Mouse (Mus musculus) hindbrain, embryonic 12.5 days (tissue): ENCODE results near the gene Clpb. TPM values are rescaled to one million over a fixed set of nuclear protein-coding genes. Genes with fewer than 3 reads are reported as not detected.

Experiments
- ATAC-seq: fragments of 200-750 bp; cut with Nextera tagmentation; 2 replicates; pipeline ENCODE4 v1.8.0; 2017; ENCODE audit warnings: moderate TSS enrichment; ENCODE audit not compliant: low FRiP score
- H3K27ac ChIP-seq: fragments of 300-500 bp; sonication (generic); 2 replicates; pipeline ENCODE4 v1.5.1; 2016; ENCODE audit warnings: mild to moderate bottlenecking
- H3K27me3 ChIP-seq: fragments of 300-500 bp; sonication (generic); 2 replicates; pipeline ENCODE4 v1.6.1; 2016; ENCODE audit warnings: mild to moderate bottlenecking
- H3K36me3 ChIP-seq: fragments of 300-500 bp; sonication (generic); 2 replicates; pipeline ENCODE4 v1.6.1; 2016; ENCODE audit warnings: mild to moderate bottlenecking
- H3K4me1 ChIP-seq: fragments of 300-500 bp; sonication (generic); 2 replicates; pipeline ENCODE4 v1.6.1; 2016
- H3K4me2 ChIP-seq: fragments of 300-500 bp; sonication (generic); replicated peaks from 2 replicates; pipeline ENCODE4 v1.6.1; 2016; ENCODE audit warnings: mild to moderate bottlenecking
- H3K4me3 ChIP-seq: fragments of 300-500 bp; sonication (generic); 2 replicates; pipeline ENCODE4 v1.5.1; 2016; ENCODE audit warnings: mild to moderate bottlenecking
- H3K9ac ChIP-seq: fragments of 300-500 bp; sonication (generic); 2 replicates; pipeline ENCODE4 v1.6.1; 2016; ENCODE audit warnings: mild to moderate bottlenecking, moderate library complexity
- H3K9me3 ChIP-seq: fragments of 300-500 bp; sonication (generic); replicated peaks from 2 replicates; pipeline ENCODE4 v1.6.1; 2016; ENCODE audit warnings: mild to moderate bottlenecking
- WGBS: fragments of 180-500 bp; shearing (Covaris S2); methylation state at CpG from one replicate; pipeline ENCODE4 v1.1.7; 2016; 5-methylcytosine and 5-hydroxymethylcytosine counted together
- polyA plus RNA-seq: library from polyadenylated mRNA; unstranded; fragments of >200 nt; fragmentation: Nextera tagmentation; extraction: Ambion mirVana; gene quantifications from 2 replicates; pipeline ENCODE4 v1.2.1, GENCODE M21; 2016

The Clpb gene
- polyA plus RNA-seq, 1 experiment from 2014 or later = 38.4 TPM

DNA sequence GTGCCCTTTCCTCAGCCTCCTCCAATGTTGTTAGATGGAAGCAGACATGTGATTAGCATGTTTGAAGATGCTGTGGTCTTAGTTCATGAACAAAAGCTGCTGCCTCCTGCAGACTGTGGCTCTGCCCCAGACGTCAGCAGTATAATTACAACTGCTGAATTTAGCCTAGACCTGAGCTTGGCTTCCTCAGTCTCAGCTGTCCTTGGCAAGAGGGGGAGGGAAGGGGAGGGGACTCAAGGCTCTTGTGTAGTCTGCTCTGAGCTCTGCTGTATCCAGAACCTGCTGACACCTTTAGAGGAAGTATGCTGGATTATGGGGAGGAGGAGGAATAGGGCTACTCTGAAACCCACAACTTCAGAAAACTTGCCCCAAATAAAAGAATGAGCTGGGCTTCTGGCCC lies 76.2 kb downstream of the Clpb start:
- ATAC-seq = no peak
- Histone ChIP-seq H3K4me2 (no peak overlapping the region), H3K9ac (no peak overlapping the region)

DNA sequence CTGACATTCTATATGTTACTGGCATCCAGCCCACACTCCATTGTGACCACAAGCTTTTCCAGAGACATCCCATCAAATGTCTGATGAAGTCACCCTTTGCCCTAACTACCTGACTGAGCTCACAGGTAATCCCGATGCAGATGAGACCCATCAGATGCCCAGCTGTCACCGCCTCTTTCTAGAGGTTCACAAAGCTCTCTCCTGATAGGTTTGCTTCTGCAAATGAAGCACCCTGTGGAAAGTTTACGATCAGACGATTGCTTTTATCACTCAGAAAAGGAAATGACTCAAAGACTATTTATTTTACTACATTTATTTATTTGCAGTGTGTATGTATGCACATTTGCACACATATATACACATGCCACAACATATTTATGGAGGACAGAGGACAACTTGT lies 80.1 kb downstream of the Clpb start:
- H3K4me3 ChIP-seq = no peak overlapping the region
- WGBS = 88% methylated on average over 4 of the region's 4 CpGs
- H3K4me2 ChIP-seq = no peak overlapping the region
- H3K9me3 ChIP-seq = no peaks in the 10 kb centered on the region
- H3K27me3 ChIP-seq = no peaks in the 10 kb centered on the region
- no peaks in the 10 kb centered on the region for H3K36me3 ChIP-seq
- peaks cover 18% of the 10 kb centered on the region for H3K4me1 ChIP-seq
- no peak overlapping the region for H3K27ac ChIP-seq
- no peak overlapping the region for H3K9ac ChIP-seq
- no peak for ATAC-seq

More for the DNA sequence above, 76.2 kb downstream of the Clpb start:
- H3K4me1 ChIP-seq = peaks cover 17% of the 10 kb centered on the region
- 12% methylated on average over 1 of the region's 1 CpGs for WGBS
- H3K9me3 ChIP-seq = no peaks in the 10 kb centered on the region
- H3K27ac ChIP-seq = no peak overlapping the region
- H3K4me3 ChIP-seq = no peak overlapping the region
- no peaks in the 10 kb centered on the region for H3K36me3 ChIP-seq
- no peaks in the 10 kb centered on the region for H3K27me3 ChIP-seq

DNA sequence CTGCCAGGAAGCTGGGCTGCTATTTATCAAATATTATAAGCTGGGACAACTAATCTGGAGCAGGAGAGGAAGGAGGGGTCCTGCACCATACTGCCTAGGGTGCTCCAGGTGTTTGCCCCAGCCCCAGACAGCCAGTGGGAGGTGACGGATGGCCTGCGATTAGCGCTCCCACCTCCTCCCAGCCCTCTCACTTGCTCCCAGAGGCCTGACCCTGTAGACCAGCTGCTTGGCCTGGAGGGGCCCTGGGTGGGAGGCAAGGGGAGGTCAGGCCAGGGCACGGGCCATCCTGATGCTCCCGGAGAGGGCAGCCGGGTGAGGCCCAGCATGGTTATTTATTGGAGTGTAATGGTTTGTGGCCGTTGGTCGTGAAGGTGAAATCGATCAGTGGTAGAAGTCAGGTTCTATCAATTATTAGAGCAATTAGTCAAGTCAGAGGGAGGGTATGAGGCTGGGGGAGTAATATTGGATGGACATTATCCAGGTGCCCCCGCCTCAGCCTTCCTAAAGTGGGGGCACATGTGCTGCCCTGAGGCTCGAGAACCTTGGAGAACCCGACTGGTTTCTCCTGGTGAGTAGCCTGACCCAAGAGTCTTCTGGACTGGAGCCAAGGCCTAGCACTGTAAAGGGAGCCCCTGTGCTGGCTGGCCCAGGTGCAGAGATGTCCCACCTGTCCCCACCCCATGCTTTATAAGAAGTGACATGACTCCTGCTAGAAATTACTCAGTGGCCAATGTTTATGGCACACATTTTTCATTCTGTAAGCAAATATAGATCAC lies 83.3 kb downstream of the Clpb start:
- H3K36me3 ChIP-seq = no peaks in the 10 kb centered on the region
- H3K27me3 ChIP-seq = no peaks in the 10 kb centered on the region
- H3K27ac ChIP-seq = no peak overlapping the region
- no peaks in the 10 kb centered on the region for H3K9me3 ChIP-seq
- no peak overlapping the region for H3K9ac ChIP-seq
- peaks cover 6% of the 10 kb centered on the region for H3K4me1 ChIP-seq
- peak; percentile 52 for ATAC-seq
- no peak overlapping the region for H3K4me3 ChIP-seq
- H3K4me2 ChIP-seq = no peak overlapping the region
- WGBS = 67% methylated on average over 12 of the region's 12 CpGs

DNA sequence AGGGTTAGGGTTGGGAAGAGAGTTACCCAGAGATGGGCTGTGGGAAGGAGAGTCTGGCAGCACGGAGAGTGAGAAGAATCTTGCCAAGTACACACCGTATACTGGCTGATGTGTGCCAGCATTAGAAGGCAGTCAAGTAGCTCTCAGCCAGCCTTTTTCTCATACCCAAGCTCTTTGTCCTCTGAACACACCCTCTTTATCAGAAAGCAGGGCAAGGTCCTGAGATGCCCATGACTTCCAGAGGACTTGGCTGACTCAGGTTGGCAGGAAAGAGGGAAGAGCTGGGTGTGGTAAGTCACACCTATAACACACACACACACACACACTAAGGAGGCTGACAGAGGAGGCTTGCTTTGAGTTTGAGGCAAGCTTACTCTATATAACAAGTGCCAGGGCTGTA lies 86.8 kb downstream of the Clpb start:
- Histone ChIP-seq H3K4me1 (no peaks in the 10 kb centered on the region), H3K4me2 (no peak overlapping the region), H3K9me3 (no peaks in the 10 kb centered on the region), H3K9ac (no peak overlapping the region), H3K27me3 (no peaks in the 10 kb centered on the region), H3K36me3 (0 out of 2 replicates have a peak, but pooled peaks cover 6% of the 10 kb centered on the region), H3K27ac (no peak overlapping the region), H3K4me3 (no peak overlapping the region)
- 93% methylated on average over 2 of the region's 2 CpGs for WGBS
- ATAC-seq = no peak

DNA sequence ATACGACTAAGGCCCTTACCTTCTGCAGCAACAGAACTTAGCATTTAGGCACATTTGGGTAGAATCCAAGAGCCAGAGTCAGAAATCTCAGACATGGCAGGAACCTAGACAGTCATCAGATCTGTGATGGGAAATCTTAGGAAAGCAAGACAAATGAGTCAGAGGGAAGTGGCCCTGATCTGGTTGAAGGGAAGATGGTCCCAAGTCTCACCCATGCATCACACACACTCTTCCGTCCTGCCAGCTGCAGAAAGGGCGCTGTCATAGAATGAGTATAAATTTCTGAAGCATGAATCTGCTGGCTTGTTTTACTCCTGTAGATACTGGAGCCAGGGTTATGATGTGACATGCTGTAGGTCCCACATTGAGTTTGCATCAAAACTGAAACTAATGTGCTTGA lies 88.9 kb downstream of the Clpb start:
- no peak overlapping the region for H3K27ac ChIP-seq
- H3K4me2 ChIP-seq = no peak overlapping the region
- no peaks in the 10 kb centered on the region for H3K27me3 ChIP-seq
- no peaks in the 10 kb centered on the region for H3K4me1 ChIP-seq
- ATAC-seq = no peak
- H3K36me3 ChIP-seq = 0 out of 2 replicates have a peak, but pooled peaks cover 6% of the 10 kb centered on the region
- H3K9me3 ChIP-seq = no peaks in the 10 kb centered on the region
- no peak overlapping the region for H3K4me3 ChIP-seq
- H3K9ac ChIP-seq = no peak overlapping the region
- 88% methylated on average over 3 of the region's 3 CpGs for WGBS

DNA sequence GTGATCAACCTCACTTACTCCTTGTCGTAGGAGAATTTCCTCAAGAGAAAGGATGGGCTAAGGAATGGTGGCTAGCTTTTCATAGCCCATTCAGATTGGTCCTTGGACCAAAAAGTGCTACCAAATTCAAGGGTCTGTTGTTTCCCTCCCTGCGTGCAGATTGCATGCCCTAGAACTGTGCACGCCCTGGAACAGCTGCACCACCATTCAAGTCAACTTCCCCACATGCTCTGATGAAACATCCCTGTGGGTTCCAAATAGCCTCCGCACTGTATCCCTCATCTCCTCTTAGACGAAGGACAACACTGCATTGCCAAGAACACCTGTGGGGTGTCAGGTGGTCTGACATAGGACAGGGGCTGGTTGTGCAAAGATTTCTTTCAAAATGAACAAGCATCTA lies 90.1 kb downstream of the Clpb start:
- H3K27ac ChIP-seq = no peak overlapping the region
- H3K27me3 ChIP-seq = no peaks in the 10 kb centered on the region
- no peak for ATAC-seq
- 0 out of 2 replicates have a peak, but pooled peaks cover 6% of the 10 kb centered on the region for H3K36me3 ChIP-seq
- no peak overlapping the region for H3K9ac ChIP-seq
- H3K4me2 ChIP-seq = no peak overlapping the region
- WGBS = 93% methylated on average over 5 of the region's 5 CpGs
- H3K4me3 ChIP-seq = no peak overlapping the region
- H3K4me1 ChIP-seq = no peaks in the 10 kb centered on the region
- no peaks in the 10 kb centered on the region for H3K9me3 ChIP-seq

DNA sequence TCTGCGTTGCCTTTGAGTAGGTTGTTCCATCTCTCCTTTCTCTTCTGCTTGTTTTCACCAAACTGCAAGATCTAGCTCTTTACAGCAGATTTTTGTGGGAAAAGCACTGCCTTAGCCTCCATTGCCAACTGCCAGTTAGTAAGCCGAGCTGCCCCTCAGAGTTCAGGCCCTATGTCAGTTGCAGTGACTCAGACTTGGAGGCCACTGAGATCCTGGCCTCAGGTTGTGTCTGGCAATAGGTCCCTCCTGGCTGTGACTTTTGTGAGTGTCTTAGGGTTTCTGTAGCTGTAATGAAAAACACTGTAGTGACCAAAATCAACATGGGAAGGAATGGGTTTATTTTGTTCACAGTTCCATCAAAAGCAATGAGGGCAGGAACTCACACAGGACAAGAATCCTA lies 91.0 kb downstream of the Clpb start:
- no peak overlapping the region for H3K4me2 ChIP-seq
- H3K36me3 ChIP-seq = 0 out of 2 replicates have a peak, but pooled peaks cover 6% of the 10 kb centered on the region
- no peaks in the 10 kb centered on the region for H3K4me1 ChIP-seq
- no peak overlapping the region for H3K27ac ChIP-seq
- no peak for ATAC-seq
- H3K27me3 ChIP-seq = no peaks in the 10 kb centered on the region
- no peaks in the 10 kb centered on the region for H3K9me3 ChIP-seq
- WGBS = 92% methylated on average over 2 of the region's 2 CpGs
- no peak overlapping the region for H3K9ac ChIP-seq
- no peak overlapping the region for H3K4me3 ChIP-seq

DNA sequence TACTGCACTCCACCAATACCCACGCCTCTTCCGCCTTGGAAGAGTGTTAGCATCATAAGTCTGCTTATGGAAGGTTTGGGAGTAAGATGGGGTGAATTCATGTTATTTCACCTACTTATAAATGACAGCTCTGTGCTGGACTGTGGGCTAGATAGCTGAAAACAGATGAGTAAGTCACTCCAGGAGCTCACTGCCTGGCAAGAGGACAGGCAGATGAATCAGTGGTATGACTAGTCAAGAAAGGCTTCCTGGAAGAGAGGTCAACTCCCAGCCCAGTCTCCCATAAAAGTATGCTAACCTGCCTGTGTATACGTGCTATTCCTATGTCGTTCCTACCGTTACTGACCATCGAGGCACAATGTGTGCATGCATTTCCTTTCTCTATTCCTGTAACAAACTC lies 91.9 kb downstream of the Clpb start:
- H3K27ac ChIP-seq = no peak overlapping the region
- no peaks in the 10 kb centered on the region for H3K9me3 ChIP-seq
- 94% methylated on average over 6 of the region's 6 CpGs for WGBS
- no peak overlapping the region for H3K4me3 ChIP-seq
- no peaks in the 10 kb centered on the region for H3K4me1 ChIP-seq
- no peaks in the 10 kb centered on the region for H3K27me3 ChIP-seq
- no peak overlapping the region for H3K4me2 ChIP-seq
- ATAC-seq = no peak
- H3K9ac ChIP-seq = no peak overlapping the region
- H3K36me3 ChIP-seq = 0 out of 2 replicates have a peak, but pooled peaks cover 6% of the 10 kb centered on the region

DNA sequence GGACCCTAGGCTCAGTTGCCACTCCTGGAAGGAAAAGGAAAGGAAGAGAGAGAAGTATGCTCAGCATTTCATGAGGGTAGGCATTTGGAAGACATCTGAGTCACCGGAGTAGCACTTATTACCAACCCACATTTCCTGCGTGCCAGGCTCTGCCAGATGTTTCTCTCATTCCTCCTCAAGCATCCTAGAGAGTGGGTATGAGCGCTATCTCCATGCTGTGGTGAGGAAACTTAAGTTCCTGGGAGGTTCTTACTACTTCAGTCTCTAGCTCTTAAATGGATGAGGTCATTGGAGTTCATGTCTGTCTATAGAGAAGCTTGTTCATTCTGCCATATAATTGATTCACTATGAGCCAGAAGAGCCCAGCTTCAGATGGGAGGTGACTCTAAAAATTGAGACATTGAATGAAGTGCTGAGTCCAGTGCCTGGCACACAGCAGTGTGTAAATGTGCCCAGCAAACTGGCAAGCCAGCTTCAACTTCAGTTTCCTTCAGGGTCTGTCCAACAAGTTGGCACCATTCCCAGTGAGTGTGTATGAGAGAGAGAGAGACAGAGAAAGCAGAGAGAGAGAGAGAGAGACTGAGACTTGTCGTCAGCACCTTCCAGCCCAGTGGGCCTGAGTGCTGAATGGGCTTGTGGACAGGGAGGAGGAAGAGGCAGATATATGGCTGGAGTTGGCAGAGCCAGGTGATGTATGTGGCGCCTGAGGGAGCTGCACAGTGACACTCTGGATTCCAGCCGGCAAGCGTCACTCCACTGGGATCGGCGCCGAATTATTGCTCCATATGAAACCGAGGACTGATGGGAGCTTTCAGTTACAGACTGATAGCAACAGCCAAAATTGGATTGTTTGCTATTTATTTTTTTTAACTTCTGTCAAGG lies 98.7 kb downstream of the Clpb start:
- Histone ChIP-seq H3K4me1 (no peaks in the 10 kb centered on the region), H3K27me3 (no peaks in the 10 kb centered on the region), H3K36me3 (0 out of 2 replicates have a peak, but pooled peaks cover 7% of the 10 kb centered on the region), H3K4me3 (no peak overlapping the region), H3K4me2 (no peak overlapping the region), H3K9me3 (no peaks in the 10 kb centered on the region), H3K9ac (no peak overlapping the region), H3K27ac (no peak overlapping the region)
- ATAC-seq = no peak
- 93% methylated on average over 11 of the region's 11 CpGs for WGBS

DNA sequence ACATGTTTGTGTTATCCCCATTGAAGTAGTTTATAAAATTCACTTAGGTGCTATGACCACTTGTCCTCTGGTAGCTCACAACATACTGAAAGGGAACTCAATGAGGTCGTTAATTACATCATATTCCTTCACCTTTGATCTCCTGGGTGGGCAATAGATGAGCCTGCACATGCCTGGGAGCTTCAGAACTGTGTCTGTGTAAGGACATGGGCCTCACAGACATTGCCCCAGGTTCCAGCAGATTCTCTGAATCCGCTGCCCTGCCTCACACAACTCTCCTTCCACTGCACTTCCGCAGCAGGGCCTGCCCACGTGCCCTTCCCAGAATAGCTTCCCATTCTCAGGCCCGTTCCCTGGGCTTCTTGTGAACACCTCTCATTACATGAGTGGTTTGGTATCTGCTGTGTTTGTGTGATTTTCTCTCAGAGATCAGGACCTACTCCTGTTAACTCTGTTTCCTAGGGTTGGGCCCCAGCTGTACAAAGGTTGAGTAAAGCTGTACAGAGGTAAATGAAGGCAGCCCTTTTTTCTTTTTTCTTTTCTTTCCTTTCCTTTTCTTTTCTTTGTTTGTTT lies 104.0 kb downstream of the Clpb start:
- ATAC-seq = no peak
- 0 out of 2 replicates have a peak, but pooled peaks cover 7% of the 10 kb centered on the region for H3K36me3 ChIP-seq
- H3K4me2 ChIP-seq = no peak overlapping the region
- H3K27me3 ChIP-seq = no peaks in the 10 kb centered on the region
- no peaks in the 10 kb centered on the region for H3K9me3 ChIP-seq
- peaks cover 17% of the 10 kb centered on the region for H3K4me1 ChIP-seq
- no peak overlapping the region for H3K4me3 ChIP-seq
- no peak overlapping the region for H3K9ac ChIP-seq
- H3K27ac ChIP-seq = no peak overlapping the region
- 83% methylated on average over 5 of the region's 5 CpGs for WGBS

DNA sequence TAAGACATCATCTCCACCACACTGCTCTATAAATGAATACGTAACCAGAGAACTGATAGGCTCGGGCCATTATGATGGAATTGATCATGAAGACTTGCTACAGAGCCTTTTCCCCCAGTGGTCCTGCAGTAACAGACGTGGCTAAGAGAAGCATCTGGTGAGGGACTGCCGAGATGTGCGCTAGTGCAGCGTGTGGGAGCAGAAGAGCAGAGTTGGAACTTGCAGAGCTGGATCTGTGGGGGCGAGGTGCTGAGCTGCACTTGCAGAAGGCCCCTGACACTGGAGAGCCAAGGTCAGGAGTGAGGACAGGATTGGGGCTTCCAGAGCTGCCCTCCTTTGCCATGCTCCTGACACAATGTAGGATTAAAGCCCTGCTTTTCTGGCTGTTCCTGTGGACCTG lies 106.6 kb downstream of the Clpb start:
- Histone ChIP-seq H3K9ac (no peak overlapping the region), H3K36me3 (peaks cover 7% of the 10 kb centered on the region; the same call in 1 of the 2 replicates)
- no peak for ATAC-seq

DNA sequence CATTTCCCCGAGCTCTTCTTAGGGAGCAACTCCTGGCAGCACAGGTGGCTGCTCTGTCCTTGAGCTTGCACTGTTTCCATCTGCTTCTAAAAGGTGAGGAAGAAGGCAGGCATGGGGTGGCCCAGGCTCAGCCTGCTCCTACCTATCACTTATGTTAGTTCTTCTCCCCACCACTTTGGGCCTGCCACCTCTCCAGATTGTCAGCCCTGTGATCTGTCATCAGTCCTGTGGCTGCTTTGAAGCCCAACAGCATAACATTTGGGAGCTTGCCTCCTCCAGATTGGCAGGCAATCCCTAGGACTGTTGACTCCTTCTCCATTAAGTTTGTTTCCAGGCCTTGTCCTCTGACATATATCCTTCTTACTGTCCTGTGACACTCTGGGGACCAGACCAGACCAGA lies 108.2 kb downstream of the Clpb start:
- H3K9me3 ChIP-seq = no peaks in the 10 kb centered on the region
- WGBS = 70% methylated on average over 1 of the region's 1 CpGs
- no peak for ATAC-seq
- H3K9ac ChIP-seq = no peak overlapping the region
- H3K4me1 ChIP-seq = peaks cover 25% of the 10 kb centered on the region
- H3K27me3 ChIP-seq = no peaks in the 10 kb centered on the region
- no peak overlapping the region for H3K4me2 ChIP-seq
- no peak overlapping the region for H3K4me3 ChIP-seq
- H3K36me3 ChIP-seq = peaks cover 7% of the 10 kb centered on the region; the same call in 1 of the 2 replicates
- H3K27ac ChIP-seq = no peak overlapping the region

More for the DNA sequence above, 106.6 kb downstream of the Clpb start:
- Histone ChIP-seq H3K4me2 (no peak overlapping the region), H3K27me3 (no peaks in the 10 kb centered on the region), H3K9me3 (no peaks in the 10 kb centered on the region), H3K27ac (0 out of 2 replicates have a peak overlapping the region, but pooled peaks have one; percentile 30), H3K4me1 (peaks cover 25% of the 10 kb centered on the region), H3K4me3 (no peak overlapping the region)
- 77% methylated on average over 7 of the region's 7 CpGs for WGBS
